Mouse (Mus musculus) kidney, adult 8-10 months (tissue): Measurements from ENCODE around the gene Serpinf2.
A peak's percentile ranks its signal among the peaks of the same experiment; 100 is the strongest.

ENCODE experiments used
- DNase-seq, 2 experiments: peaks; one replicate each; pipeline ENCODE4 v3.0.0; 2022

The Serpinf2 gene

DNA sequence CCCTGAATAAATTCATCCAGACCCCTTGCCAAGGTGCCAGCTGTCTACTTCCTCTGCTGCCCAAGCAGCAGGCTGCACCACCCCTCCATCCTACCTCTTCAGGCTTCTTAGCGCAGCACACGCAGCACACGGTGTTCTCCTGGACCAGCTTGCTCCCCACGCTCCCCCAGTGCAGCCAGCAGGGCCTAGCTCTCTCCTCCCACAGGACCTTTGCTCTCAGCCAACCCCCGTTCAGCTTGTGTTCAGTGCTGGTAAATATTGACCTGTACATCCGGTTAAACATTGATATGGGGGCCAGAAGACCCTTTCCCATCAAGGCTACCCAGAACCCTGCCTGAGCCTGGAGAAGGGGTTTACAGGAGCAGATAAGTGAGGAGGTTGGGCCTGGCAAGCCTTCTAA, at the start of gene Serpinf2:
TSS of gene Serpinf2 (minus strand) at position 229 of the 400 bp plus-strand sequence.
- peak; percentile 63 to 77 for DNase-seq

DNA sequence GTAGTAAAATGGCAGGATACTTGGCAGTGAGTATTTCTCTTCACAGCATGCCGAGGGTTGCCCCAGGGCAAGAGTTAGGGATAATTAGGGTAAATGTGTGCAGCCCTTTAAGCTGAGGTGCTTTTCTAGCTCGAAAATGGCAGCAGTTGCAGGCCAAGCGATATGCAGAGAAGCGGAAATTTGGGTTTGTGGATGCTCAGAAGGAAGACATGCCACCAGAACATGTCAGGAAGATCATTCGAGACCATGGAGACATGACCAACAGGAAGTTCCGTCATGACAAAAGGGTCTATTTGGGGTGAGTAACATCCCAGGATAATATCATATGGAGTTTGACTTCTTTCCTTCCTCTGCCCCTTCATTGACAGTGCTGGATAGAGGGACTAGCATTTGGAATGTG, 48.1 kb upstream of the Serpinf2 start:
- no peak for DNase-seq

DNA sequence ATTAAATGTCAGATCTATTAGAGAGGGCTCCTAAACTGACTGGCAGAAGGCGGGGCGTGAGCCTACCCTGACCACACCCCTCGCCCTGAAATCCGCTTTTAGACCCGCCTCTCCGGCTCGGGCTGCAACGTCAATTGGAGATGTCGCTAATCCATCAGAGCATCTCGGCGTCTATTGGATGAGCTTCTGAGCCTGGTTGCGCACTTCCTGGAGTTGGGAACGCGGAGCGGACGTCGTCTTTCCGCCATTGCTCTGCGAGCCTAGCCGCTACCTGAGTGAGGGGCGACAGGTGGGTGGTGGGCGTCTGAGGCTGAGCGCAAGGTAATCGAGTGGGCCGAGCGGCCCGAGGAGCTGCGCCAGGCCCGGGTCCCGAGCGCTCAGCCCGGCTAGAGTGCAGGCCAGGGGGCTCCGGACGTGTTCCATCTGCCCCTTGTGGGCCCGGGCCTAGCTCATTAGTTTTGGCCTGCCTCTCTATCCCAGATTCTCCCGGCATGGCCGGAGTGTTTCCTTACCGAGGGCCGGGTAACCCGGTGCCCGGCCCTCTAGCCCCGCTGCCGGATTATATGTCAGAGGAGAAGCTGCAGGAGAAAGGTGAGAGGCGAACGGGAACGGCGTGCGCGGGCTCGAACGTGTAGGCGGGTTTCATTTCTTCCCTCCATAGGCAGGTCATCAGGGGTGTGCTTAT, 47.4 kb upstream of the Serpinf2 start, which contains the start of gene Prpf8:
TSS of gene Prpf8 (plus strand) at position 216 of the 685 bp plus-strand sequence.
- DNase-seq, result peak; percentile 98 to 99

DNA sequence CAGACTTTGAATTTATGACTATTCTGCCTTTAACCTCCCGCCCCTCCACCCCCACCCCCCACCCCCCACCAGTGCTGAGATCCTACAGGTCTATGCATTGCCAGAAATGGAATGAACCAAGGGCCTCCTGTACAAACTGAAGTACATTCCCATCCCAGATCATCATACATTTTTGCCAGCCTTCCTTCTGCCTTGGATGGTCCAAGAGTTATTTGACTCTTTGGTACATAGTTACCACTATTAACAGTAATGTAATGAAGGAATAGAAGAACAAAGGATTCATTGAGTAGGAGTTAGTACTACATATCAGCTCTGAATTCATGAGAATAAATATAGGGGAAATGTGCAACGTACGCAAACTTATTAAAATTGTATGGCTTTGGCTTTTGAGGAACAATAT, 46.8 kb upstream of the Serpinf2 start:
- no peak for DNase-seq

DNA sequence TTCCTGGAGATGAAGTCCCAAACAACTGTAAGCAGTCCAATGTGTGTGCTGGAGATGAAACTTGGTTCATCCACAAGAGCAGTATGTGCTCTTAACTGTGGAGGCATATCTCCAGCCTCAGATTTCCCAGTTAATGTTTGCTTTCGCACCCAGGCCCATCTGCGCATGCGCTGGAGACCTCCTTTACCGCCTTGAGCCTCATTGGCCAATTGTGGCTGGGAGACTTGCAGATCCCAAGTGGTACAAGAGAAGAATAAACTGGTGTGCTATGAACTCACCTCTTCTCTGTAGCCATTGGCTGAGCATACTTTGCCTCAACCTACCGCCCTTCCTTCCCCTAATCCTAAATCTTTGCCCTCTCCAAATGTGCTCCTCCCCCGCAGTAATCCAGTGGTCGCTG, 34.0 kb upstream of the Serpinf2 start:
- DNase-seq, result no peak

DNA sequence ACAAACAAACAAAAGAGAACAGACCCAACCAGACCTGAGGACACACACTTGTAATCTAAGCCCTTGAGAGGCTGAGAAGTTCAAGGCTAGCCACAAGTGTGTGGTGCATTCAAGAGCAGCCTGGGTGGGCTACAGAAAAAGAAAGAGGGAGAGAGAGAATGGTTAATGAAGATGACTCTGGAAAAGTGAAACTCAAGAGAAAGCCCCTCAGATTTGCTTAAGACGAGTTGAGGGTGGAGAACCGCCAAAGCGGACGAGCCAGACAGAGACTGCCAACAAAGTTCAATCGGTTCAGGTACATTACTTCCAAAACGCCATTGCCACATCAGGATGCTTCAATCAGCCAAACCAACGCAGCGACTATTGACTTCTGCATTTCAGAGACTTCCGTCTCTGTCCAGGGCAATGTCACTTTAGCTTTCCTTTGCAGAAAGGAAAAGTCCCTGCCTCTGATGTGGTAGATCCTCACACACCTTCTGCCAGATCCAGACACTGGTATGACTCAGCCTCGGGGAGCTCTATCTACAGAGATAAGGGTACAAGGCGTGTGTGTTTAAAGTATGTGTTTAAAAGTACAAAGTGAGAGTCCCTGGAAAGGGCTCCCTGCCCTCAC, 33.2 kb upstream of the Serpinf2 start:
- no peak for DNase-seq

DNA sequence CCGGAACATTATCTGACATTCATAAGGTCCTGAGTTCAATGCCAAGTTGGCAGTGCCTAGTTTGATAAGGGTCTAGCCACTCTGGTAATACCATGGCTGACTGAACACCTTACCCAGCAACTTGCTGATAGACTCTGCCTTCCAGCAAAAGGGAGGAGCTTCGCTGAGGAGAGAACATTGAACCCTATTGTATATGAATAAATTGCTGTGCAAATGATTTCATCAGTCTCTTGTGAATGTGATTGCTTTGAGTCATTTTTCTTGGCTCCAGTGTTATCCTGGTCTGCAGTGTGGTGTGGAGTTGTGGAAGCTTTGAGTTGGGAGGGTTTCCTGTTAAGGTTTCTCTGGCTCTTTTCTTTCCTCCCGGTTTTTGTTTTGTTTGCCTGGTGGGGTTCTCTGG, 31.3 kb upstream of the Serpinf2 start:
- DNase-seq, result no peak

DNA sequence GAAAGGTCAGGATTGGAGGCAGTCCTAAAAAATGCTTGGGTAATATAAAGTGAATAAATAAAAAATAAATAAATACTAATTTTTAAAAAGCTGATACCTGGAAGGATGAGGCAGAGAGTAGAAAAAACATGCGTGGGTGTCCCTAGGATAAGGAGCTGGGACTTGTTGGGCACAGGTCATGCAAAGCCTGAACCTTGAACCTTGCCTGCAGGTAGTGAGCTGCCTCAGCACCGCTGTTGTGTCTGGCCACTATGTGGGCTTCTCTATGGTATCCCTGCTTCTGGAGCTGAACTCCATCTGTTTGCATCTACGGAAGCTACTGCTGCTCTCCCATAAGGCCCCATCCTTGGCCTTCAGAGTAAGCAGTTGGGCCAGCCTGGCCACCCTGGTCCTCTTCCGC, 29.9 kb upstream of the Serpinf2 start:
- no peak for DNase-seq

DNA sequence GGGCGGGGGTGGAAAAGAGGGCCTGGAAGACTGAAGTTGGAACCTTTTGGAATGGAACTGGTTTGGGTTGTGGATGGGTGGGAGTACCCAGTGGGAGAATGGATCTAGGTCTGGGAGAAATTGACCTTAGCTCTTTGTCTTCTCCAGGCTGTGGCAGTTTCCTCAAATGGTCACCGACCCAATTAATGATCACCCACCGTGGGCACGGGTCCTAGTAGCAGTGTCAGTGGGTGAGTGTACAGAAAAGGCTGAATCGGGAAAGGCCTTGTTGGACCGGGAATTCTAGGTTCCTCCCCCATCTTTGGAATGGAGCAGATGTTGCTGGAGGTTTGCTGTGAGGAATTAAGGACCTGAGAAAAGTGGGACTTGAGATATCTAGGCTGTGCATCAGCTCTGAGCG, 29.0 kb upstream of the Serpinf2 start:
- no peak for DNase-seq

DNA sequence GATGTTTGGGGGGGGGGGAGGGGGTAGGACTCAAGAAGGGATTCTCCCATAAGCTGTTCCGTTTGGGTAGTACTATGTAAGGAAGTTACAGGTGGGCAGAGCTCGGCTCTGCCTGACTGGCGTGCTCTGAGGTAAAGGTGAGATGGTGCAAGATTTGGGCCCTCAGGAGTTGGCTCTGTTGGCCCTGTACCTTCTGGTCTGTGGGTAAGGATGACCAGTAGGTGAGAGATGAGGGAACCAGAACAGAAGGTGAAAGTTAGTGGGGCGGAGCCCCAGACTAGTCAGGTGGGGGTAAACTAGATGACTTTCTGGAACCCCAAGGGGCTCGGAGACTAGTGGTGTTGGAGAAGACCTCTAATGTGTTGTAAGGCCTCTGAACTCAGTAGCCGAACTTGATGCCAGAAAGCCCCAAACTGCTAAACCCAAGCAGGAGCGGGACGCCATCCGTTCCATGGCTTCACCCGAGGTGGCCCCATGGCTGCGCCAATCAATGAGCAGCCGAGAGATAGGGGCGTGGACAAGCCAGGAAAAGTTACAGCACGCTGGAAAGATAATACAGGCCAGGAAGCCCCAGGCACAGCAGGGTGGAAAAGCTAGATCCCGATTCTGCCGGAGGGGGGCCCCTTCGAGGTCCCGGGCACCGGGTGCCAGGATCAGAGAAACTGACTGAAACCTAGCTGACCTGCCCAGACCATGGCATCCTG, 28.3 kb upstream of the Serpinf2 start:
- DNase-seq, result peak; percentile 45 to 67

DNA sequence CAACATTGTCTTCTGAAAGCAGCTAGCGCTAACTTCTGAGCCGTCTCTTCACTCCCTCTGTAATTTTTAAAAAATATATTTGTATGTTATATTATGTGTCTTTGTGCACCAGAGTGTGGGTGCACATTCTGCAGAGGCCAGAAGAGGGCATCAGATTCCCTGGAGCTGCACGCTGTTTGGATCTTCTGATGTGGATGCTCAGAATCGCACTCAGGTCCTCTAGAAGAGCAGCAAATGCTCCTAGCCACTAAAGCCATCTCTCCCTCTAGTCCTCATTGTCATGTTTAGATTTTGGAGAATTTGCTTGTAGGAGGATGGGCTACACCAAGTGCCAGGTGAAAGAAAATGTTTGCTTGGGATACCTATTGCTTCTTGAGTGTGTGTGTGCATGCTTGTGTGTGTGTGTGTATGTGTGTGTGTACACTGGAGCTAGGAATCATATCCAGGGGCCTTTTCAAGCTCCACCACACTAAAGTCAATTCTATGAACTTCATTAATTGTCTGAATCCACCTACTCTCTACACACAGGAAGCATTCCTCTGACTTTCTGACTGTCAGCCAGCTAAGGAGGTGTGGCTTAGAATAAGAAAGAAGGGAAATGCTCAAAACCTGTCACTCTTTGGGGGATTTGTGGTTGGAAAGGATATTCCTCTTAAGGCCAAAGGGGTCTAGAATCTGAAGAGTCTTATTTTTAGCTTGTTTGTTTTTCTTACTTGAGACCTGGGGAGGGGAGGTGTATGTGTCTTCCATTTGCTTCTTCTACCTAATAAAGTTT, 27.5 kb upstream of the Serpinf2 start:
- DNase-seq, result no peak

DNA sequence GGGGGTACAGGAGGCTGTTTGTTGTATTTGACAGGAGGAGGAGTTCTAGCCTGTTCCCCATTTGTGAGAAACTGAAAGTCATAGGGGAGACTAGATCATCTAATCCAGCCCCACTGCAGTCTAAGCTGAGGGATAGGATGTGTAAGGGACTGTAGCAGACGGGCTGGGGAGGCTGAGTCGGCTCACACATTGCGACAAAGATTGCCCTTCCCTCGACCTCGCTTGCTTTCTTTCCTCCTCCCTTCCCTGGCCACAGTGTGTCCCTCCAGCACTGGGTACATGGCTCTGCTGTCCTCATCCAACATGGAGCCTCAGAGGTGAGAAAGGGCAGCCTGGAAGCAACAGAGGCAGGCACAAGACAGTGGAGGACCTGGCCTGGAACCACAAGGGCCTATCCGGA, 25.7 kb upstream of the Serpinf2 start:
- no peak for DNase-seq

DNA sequence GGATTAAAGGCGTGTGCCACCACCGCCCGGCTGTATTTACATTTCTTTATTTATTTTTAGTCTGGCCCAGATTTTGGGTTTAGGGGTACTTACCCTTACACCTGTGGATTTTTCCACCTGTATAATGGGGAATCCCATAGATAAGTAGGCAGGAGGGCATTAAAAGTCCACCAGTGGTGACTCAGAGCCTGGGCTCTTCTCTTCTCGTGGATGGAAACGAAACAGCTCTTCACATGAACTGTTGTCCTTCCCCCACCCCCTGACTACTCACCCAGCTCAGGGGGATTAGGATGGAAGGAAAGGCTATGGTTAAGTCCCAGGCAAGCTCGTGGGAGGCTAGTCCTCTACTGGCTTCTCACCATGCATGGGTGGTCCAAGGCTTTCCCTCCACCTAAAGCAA, 25.0 kb upstream of the Serpinf2 start:
- no peak for DNase-seq

DNA sequence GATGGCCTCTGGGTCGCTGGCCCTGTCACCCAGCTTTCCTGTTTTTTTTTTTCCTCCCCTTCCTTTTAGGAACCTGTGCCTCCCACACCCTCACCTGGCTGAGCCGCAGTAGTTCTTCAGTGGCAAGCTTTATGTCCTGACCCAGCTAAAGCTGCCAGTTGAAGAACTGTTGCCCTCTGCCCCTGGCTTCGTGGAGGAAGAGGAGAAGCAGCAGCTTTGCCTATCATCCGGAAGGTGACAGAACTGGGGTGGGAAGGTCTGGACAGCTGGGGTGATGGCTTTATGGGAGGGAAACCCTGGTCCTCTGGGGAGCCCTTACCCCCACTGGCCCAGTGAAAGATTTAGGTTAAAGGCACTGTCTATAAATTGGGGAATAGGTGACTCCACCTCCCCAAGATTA, 24.2 kb upstream of the Serpinf2 start:
- DNase-seq, result no peak

DNA sequence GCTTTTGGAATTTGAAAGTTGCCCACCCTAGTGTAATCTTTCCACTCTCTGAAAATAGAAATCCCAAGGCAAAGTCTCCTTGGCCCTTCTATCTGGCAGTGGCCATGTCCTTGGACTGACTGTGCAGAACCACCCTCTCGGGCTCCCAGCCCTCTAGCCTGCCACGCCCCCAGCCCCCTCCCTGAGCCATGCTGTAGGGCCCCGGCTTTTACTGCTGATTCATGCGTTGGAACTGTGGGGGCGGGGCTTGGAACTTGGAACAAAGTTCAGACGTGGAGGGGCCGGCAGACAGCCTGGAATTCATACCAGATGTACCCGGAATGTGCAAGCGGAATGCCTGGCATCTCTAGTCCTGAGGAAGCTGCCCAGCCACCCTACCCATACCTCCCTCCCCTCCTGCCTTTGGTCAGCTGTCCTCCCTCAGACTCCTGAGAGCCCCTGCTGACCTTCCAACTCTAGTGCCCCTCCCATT, 23.5 kb upstream of the Serpinf2 start:
- peak; percentile 97 for DNase-seq

DNA sequence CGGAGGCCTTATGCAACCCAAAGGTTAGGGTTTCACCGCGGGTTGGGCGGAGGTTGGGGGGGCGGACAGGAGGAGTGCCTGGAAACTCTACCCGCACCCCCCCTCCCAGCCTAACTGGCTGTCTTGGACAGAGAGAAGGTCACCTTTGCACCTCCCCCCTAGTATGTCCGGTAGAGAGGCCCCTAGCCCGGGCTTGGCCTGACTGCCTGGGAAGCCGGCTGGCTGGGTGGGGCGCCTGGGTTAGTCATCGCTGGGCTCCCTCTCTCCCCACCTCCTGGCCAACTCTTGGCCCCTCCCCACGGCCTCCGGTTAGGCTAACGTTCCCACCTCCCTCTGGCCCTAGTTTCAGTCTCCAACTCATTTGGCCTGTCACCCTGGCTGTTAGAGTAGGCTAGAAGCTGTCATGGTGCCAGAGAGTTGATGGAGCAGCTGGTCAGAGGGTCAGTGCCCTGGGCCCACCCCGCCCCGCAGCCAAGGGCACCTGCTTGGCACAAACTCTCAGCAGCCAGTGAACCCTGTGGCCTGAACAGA, 22.9 kb upstream of the Serpinf2 start:
- peak; percentile 94 to 98 for DNase-seq

DNA sequence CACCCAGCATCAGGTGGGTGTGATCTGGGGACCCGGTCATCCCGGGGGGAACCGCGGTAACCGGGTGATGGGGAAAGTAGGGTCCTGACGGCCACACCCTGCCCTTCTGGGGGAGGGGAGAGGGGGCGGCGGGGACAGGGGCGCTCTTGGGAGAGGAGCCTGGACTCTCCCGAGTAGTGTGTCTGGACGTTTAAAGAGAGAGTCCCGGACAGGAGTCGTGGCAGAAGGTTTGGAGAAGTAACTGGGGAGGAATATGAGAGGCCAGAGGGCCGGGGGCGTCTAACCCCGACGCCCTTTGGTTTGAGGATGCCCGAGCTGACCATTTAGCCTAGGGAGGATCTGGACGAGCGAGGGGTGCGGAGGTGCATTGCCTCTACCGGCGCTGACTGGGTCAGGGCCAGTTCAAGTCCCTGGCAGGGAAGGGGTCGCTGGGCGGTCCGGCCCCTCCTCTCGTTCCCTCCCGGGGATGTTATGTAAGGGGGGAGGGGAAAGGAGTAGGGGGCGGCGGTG, 22.4 kb upstream of the Serpinf2 start:
- no peak for DNase-seq

DNA sequence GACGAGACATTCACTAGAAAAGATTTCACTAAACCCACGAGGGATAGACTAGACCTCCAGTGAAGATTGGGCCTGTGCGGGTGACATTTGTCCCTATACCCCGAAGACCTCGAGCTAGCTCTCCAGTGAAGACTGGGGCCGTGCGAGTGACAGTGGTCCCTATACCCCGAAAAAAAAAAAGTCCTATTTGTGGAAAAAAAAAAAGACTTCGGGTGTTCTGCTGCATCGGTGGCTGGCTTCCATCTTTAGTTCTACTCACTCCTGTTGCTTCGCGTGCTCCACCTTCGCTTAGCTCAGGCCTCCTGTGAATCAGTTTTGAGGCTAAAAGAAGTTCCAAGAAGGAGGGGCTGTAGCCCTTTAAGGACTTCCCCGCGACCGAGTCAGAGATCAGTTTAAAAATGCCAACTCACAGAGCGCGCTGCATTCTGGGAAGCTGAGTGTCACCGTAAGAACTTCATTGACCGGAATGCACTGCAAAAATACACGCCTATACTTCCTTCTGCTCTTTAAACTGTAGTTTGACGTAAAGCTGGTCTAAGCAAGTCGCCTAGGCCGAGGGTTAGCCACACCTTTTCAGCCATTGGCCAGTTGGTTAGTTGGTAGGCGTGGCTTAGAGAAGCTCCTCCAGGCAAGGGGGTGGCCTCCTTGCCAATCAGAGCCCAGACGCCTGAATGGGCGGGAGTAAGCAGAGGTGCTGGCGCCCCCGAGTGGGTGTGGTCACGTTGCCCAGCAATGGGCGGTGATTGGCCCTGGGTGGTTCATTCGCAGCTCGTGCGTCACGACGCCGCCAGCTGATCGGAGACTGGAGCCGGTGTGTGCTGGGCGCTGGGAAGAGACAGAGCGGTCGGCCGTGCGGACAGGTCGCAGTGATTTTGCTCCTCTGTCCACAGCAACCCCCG, 21.7 kb upstream of the Serpinf2 start, which contains the start of gene Tlcd2:
TSS of gene Tlcd2 (plus strand) at position 872 of the 899 bp plus-strand sequence.
- peak; percentile 100 for DNase-seq

DNA sequence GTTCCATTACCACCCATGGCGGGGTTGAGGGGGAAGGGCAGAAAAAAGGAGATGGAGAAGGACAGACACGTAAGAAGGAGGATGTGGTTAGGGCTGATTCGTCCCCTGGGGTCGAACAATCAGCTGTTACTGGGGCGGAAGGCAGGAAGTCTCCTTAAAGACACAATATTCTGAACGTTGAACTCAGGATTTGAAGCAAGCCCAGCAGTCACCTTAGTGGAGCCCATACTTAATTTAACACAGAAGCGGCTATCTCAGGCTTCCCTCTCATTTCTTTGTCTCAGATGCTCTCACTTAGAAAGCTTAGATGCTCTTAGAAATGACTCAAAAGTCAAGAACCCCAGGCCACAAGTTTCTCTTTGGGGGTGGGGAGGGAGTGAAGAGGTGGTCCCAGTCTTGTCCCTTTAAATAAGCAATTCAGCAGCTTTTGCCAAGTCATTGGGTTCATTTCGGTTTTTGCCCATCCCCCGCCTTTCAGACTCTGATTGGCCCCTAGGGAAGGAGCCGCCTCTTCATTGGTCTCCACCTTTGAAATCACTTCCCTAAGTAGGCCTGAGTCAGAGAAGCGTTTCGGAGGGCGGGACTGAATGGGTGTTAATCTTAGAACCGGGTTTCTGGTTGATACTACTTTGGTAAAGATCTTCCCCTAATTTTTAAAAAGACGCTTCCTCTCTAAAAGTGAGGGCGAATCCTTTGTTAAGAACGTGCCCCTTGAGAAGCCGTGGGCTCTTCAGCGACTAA, 20.9 kb upstream of the Serpinf2 start:
- DNase-seq, result peak; percentile 96

DNA sequence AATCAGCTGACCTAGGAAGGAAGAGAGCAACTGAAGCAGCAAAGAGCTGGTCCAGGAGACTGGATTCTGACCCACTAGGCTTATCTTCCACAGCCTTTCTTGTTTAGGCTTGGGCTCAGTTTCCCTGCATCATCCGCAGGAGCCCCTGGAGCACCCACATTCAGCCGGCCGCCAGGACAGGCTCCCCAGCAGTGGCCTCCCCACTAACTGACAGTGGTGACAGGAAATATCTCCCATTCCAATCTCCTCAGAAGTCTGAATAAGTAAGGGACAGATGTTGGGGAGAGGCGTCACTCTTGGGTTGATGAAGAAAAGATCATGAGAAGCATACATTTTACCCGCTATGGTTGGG, 20.3 kb upstream of the Serpinf2 start:
- no peak for DNase-seq
